Mouse (Mus musculus): ENCODE measurements around the gene Tbc1d9. TPM values are rescaled to one million over a fixed set of nuclear protein-coding genes. Genes with fewer than 3 reads are reported as not detected.

Tbc1d9 gene
- total RNA-seq, 2 experiments from 2014 or later = 0.62 to 0.66 TPM

DNA sequence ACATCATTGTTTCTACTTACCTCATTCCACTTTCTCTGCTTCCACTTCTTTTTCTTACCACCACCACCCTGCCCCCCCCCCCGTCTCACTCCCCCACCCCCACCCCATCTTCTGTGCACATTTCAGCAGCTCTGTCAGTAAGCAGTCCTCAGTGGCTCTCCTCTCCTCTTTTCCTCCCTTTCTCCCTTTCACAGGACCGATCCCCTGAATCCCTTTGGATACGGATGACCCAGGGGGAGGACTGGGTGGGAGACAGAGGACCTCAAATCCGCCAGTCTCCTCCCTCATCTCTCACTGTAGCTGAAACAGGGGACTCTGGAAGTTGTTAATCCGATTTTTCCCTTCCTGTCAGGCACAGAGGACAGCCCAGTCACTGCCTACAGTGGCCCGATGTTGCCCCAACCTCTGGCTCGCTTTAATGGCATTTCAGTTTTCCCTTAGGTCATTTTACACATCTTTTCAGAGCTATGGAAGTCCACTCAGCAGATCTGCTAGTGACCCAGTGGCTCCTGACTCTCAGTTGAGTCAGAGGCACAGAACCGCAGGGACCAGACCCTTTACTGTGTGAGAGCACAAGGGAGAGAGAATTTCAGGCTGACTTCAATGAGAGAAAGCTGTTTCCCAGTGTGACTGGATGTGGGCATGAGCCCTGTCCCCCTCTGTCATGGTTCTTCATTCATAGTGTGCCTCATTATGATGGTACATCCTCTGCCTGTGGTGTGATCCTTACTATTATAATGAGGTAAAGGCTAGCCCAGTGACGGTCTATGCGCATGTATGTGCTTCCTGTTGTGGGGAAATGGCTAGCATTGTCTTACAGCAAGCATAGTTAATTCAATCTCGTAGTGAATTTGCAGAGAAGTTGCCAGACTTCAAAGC, 12.4 kb downstream of the Tbc1d9 start:
- no peak for DNase-seq
- intact Hi-C loops (cut with DNase I) = loop anchor here (5.0 to 10.0 kb wide), 2 partner anchors 75 to 323 kb away; no protein-coding TSS in a partner anchor

- intact Hi-C loops (cut with DNase I) = loop anchor here (5.0 to 10.0 kb wide), 2 partner anchors 76 to 323 kb away; no protein-coding TSS in a partner anchor
- no peak for DNase-seq
Measured at GRCm38 (mm10) chr8:83178228-83178742, 13.1 kb downstream of the Tbc1d9 start.

GRCm38 (mm10) chr8:83181851-83182482, 16.8 kb downstream of the Tbc1d9 start:
- DNase-seq = no peak
- intact Hi-C loops (cut with DNase I) = no loop called here

DNA sequence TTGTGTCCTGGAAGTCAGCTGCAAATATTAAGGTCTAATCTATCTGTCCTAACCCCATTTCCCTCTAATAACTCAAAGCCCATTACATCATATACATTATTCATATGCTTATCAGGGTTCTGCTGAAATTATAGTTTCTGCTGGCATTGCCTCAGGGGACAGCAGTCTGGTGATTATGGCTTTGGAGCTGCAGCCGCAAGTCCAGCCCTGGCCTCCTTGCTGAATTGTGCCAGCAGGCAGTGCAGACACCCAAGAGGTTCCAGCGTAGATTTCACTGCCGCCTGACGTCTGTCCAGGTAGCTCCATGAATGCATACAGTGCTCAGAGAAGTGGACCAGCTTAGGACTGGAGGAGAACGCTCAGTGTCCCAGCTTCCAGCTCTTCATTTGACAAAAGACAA, 17.6 kb downstream of the Tbc1d9 start:
- DNase-seq = no peak
- intact Hi-C loops (cut with DNase I) = no loop called here

- intact Hi-C loops (cut with DNase I) = no loop called here
- DNase-seq = no peak
Measured at GRCm38 (mm10) chr8:83186376-83186775, 21.2 kb downstream of the Tbc1d9 start.

DNA sequence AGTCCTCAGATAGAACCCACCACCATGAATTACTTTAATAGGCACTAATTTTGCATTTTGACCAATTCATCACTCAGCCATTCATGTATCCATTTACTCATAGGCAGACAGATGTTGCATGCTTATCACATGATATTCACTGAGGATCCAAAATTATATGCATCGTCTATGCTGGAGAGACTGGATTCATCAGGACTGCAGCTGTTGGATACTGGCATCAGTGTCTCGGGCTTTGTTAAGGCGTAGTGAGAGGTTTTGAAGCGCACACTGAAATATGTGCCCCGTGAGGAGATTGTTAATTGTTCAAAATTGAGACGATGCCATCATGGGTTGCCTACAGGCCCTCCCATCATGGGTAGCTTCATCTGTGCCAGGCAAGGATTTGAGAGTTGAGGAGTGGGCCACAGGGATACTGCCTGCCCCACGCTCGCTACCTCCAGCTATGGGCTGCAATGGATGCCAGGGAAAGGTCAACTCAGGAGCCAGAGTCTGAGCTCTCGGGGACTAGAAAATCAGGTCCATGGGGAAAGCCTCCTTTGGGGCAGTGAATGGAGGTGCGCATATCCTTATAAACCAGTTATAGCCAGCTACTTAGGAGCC, 22.3 kb downstream of the Tbc1d9 start:
- intact Hi-C loops (cut with DNase I) = no loop called here
- DNase-seq = no peak

- no peak for DNase-seq
- intact Hi-C loops (cut with DNase I) = no loop called here
Measured at GRCm38 (mm10) chr8:83189538-83190095, 24.5 kb downstream of the Tbc1d9 start.

GRCm38 (mm10) chr8:83196088-83196487, 30.9 kb downstream of the Tbc1d9 start:
- no peak for DNase-seq
- intact Hi-C loops (cut with DNase I) = no loop called here

- intact Hi-C loops (cut with DNase I) = no loop called here
- DNase-seq = no peak
Measured at GRCm38 (mm10) chr8:83199715-83200114, 34.6 kb downstream of the Tbc1d9 start.

DNA sequence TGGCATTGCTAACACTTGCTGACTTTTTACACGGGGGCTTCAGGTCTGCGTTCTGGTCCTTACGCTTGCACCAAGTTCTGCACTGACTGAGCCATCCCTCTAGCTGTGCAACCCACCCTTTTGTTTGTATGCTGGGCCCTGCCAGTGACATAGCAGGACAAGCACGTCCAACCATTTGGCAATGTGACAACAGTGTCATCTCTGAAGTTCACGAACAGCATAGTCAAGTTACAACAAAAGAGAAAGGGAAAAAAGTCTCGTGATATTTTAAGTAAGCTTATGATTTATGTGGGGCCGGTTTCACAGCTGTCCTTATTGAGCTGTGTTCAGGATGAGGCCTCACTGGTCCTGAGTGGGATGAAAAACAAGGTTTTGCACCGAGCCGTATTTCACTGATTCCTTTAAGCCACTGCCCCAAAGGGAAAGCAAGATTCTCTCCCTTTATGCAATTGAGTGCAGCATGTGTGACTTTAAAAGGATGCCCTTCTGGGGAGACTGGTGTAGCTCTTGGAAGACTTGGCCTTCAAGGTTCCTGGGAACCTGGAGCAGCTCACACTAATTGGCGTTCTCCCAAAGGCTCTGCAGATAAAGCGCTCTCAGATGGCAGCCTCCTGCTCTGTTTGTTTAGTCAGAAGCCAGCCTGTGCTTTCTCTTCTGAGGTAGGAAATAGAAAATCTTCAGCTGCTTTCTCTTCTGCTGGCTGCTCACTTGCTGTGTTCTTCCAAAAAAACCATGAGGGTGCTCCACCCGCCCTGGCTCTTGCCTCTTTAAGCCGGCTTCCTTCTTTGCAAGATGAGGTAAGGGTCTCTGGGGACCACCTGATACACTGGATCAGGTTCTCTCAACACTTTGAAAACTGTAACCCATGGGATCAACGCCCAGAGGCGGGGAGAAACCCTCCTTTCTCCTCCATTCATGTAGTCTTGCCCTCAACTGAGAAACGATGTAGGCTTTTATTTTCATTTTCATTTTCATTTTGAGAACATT, 35.3 kb downstream of the Tbc1d9 start:
- intact Hi-C loops (cut with DNase I) = no loop called here

GRCm38 (mm10) chr8:83202946-83203345, 37.8 kb downstream of the Tbc1d9 start:
- DNase-seq = no peak
- intact Hi-C loops (cut with DNase I) = no loop called here

More for the DNA sequence above, 35.3 kb downstream of the Tbc1d9 start:
- no peak for DNase-seq

- no peak for DNase-seq
- intact Hi-C loops (cut with DNase I) = no loop called here
Measured at GRCm38 (mm10) chr8:83205907-83206306, 40.8 kb downstream of the Tbc1d9 start.

DNA sequence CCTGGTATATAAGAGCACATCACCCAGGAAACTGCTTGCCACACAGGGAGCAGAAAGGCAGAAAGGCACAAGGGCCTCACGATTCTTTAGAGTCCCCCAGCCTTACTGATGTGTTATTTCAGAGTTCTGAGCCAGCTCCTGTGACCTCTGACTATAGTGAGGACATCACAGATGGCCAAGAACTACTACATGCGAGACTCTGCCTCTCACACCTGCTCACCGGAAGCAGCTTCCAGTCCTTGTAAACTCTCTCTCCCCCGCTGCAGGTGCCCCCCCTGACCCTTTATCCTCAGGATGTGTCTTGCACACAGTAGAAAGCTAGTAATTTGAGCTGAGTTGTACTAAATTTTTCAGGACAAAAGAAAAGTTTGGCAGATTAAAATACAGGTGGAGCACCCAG, 44.4 kb downstream of the Tbc1d9 start:
- intact Hi-C loops (cut with DNase I) = no loop called here
- no peak for DNase-seq

- intact Hi-C loops (cut with DNase I) = no loop called here
- no peak for DNase-seq
Measured at GRCm38 (mm10) chr8:83210676-83211075, 45.5 kb downstream of the Tbc1d9 start.

DNA sequence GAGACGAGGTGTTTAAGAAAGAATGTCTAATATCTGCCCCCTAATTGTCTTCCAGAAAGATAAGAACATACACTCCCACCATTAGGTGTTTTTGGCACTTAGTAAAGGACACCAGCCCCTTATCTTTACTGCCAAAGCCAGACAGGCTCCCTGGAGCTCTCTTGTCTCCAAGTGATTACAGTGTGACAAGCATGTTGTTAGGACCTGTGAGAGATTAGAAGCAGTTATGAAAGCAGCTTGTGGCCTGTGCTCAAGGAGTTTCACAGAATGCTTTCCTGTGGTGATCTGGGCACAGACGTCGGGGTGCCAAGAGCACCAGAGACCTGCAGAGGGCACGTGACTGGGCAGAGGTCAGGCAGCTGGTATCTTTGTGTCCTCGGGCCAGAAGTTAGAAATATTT, 49.9 kb downstream of the Tbc1d9 start:
- no peak for DNase-seq

GRCm38 (mm10) chr8:83216520-83216919, 51.4 kb downstream of the Tbc1d9 start:
- intact Hi-C loops (cut with DNase I) = no loop called here
- DNase-seq = no peak

More for the DNA sequence above, 49.9 kb downstream of the Tbc1d9 start:
- intact Hi-C loops (cut with DNase I) = no loop called here

DNA sequence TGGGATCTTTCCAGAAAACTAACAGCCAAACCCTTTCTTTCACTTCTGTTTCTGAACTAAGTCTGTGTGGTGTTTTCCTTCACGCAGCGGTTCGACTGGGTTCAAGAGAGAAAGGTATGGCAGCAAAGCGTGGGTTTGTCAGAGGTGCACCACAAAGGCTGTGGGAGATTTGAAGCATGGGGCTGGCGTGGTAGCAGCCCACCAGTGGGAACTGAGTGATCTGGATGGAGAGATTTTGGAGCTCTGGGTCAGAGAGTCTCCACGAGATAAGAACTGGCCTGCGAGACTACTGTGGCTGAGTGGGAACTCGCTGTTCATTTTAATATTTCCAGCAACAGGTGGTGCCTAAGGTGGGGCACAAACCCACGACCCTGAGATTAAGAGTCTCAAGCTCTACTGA, 52.0 kb downstream of the Tbc1d9 start:
- intact Hi-C loops (cut with DNase I) = no loop called here

GRCm38 (mm10) chr8:83217891-83218290, 52.7 kb downstream of the Tbc1d9 start:
- no peak for DNase-seq
- intact Hi-C loops (cut with DNase I) = no loop called here

More for the DNA sequence above, 52.0 kb downstream of the Tbc1d9 start:
- DNase-seq = no peak

- intact Hi-C loops (cut with DNase I) = no loop called here
- DNase-seq = no peak
Measured at GRCm38 (mm10) chr8:83219392-83219791, 54.2 kb downstream of the Tbc1d9 start.

GRCm38 (mm10) chr8:83220746-83221145, 55.6 kb downstream of the Tbc1d9 start:
- intact Hi-C loops (cut with DNase I) = no loop called here
- DNase-seq = no peak

Data from gastrocnemius, postnatal 36 days (tissue).